Mouse (Mus musculus) erythroblast, embryonic 14.5 days (primary cell): ENCODE results near the gene Olfr313.

Experiments
- GATA1 ChIP-seq: IDR thresholded peaks from 2 replicates; pipeline ENCODE4 v1.6.1; 2012; ENCODE audit warnings: low read length, inconsistent platforms, mixed read lengths
- TAL1 ChIP-seq: IDR thresholded peaks from 3 replicates; pipeline ENCODE4 v1.6.1; 2012; ENCODE audit warnings: low read length, inconsistent platforms, mixed read lengths

DNA sequence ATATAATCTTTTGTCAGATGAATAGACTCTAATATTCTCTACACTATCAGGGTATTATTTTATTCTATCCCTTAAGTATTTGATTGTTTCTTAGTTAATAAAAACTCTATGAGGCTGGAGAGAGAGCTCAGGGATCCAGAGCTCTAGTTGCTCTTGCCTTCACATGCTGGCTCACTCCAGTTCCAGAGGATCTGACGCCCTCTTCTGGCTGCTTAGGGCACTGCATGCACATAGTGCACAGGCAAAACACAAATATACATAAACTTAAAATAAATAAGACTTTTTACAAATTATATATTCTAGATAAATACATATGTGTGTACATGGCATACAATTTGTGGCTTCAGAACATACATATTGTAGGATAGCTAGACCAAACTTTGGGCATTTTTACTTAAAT, 2.8 kb upstream of the Olfr313 start:
- no peak for TF ChIP-seq GATA1
- TF ChIP-seq TAL1: no peak
